9 mouse cellular contexts compared by ENCODE assay signal in the genomic region with DNA sequence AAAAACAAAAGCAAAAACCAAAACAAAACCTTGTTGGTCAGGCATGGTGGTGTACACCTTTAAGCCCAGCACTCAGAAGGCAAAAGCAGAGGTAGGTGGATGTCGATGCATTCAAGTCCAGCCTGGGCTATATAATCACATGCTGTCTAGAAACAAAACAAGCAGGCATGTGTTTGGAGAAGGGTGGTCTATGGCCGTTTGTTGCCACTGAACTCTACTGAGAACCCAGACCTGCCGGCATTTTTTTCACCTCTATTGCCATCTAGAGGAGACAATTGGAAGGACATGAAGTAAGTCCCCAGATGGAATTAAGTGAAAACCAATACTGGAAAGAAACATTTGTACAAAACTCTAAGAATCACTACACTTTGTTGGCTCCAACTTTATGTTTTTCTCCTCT. TPM values are rescaled to one million over a fixed set of nuclear protein-coding genes. Genes with fewer than 3 reads are reported as not detected.
DNase-seq lines count a peak whose midpoint lies in the region; ATAC-seq and TF ChIP-seq lines count a peak whose summit lies in the region.
"Had no signal": no experiment of that assay in that cellular context is flagged by ENCODE, and none has a peak within 500 bp of the region (broad histone marks: within the 10 kb centered on the region; RNA-seq: fewer than 3 reads in every experiment).

No protein-coding gene starts in this region.

- H3K9me3 ChIP-seq in hindbrain, embryonic 13.5 days, result no peaks in the 10 kb centered on the region
- no peaks in the 10 kb centered on the region for H3K9me3 ChIP-seq in liver, embryonic 14.5 days (ENCODE audit: control insufficient read depth, low read length)
- H3K9me3 ChIP-seq in neural tube, embryonic 14.5 days (ENCODE audit: control insufficient read depth, low read length), result no peaks in the 10 kb centered on the region
- H3K9me3 ChIP-seq: embryonic facial prominence, embryonic 13.5 days had no signal

- H3K27ac ChIP-seq in kidney, adult 2 months (ENCODE audit: insufficient read depth, low read depth, low read length), result no peak overlapping the region
- H3K27ac ChIP-seq in cortical plate, adult 2 months (ENCODE audit: insufficient read depth, low read length), result no peak overlapping the region
- H3K27ac ChIP-seq in hindbrain, embryonic 13.5 days, result no peak overlapping the region
- H3K27ac ChIP-seq in liver, embryonic 14.5 days, result no peak overlapping the region
- no peak overlapping the region for H3K27ac ChIP-seq in neural tube, embryonic 14.5 days (ENCODE audit: low read depth, low read length)
- H3K27ac ChIP-seq: embryonic facial prominence, embryonic 13.5 days had no signal

- WGBS in kidney, adult 2 months, result 0% methylated on average over 3 of the region's 3 CpGs
- 1% methylated on average over 3 of the region's 3 CpGs for WGBS in hindbrain, embryonic 13.5 days
- 0% methylated on average over 3 of the region's 3 CpGs for WGBS in liver, embryonic 14.5 days (ENCODE audit: insufficient replicate concordance)
- WGBS in neural tube, embryonic 14.5 days, result 0% methylated on average over 3 of the region's 3 CpGs

- H3K4me1 ChIP-seq in kidney, adult 2 months (ENCODE audit: control insufficient read depth, insufficient read depth, low read length), result peaks cover 8% of the 10 kb centered on the region; the same call in 1 of the 2 replicates
- H3K4me1 ChIP-seq in cortical plate, adult 2 months (ENCODE audit: control insufficient read depth, insufficient read depth, low read length), result peaks cover 1% of the 10 kb centered on the region; the same call in 1 of the 2 replicates
- peaks cover 14% of the 10 kb centered on the region; the same call in 1 of the 2 replicates for H3K4me1 ChIP-seq in hindbrain, embryonic 13.5 days (replicated peaks)
- H3K4me1 ChIP-seq in liver, embryonic 14.5 days (replicated peaks; ENCODE audit: control insufficient read depth in 2 of 2, insufficient read depth in 2 of 2, low read length in 1 of 2), result peaks cover 0 to 16% of the 10 kb centered on the region in 2 experiments; a peak in 3 of 4 replicates
- peaks cover 5% of the 10 kb centered on the region; the same call in 1 of the 2 replicates for H3K4me1 ChIP-seq in neural tube, embryonic 14.5 days (ENCODE audit: control insufficient read depth, insufficient read depth, low read length)

- DNase-seq in kidney, adult 2 months, result peak; percentile 67
- DNase-seq in kidney, adult 11 months, result no peak
- DNase-seq in Muller cell, postnatal 12 days (ENCODE audit: inconsistent ontology term), result peak; percentile 49
- DNase-seq in liver, embryonic 14.5 days (ENCODE audit: low read depth in 3 of 3, low spot score in 3 of 3), result peak in 2 of 3 experiments; percentile 38 to 56
- no peak for DNase-seq in ovary, adult 18-20 months (ENCODE audit: low spot score)

- peak; percentile 53 for TF ChIP-seq CTCF in kidney, adult 2 months (conservative IDR thresholded peaks at IDR 0.05; ENCODE audit: insufficient read depth, insufficient read length, low read depth, low read length)
- peak; percentile 45; the same call in 1 of the 2 replicates for TF ChIP-seq CTCF in cortical plate, adult 2 months (IDR thresholded peaks at IDR 0.05; ENCODE audit: extremely low read depth, insufficient read depth, low read length)
- TF ChIP-seq CTCF in liver, embryonic 14.5 days (IDR thresholded peaks at IDR 0.05; ENCODE audit: low read depth), result peak; percentile 71

- peak overlapping the region; percentile 42; the same call in 1 of the 2 replicates for H3K4me3 ChIP-seq in kidney, adult 2 months (ENCODE audit: insufficient read depth, low read depth, low read length)
- H3K4me3 ChIP-seq in cortical plate, adult 2 months (ENCODE audit: insufficient read depth, low read length), result no peak overlapping the region; the same call in 1 of the 2 replicates
- no peak overlapping the region for H3K4me3 ChIP-seq in hindbrain, embryonic 13.5 days
- H3K4me3 ChIP-seq in liver, embryonic 14.5 days (ENCODE audit: insufficient read depth in 1 of 2, low read depth in 2 of 2, low read length in 2 of 2), result no peak overlapping the region
- H3K4me3 ChIP-seq in neural tube, embryonic 14.5 days (ENCODE audit: low read depth, low read length), result no peak overlapping the region
- H3K4me3 ChIP-seq: embryonic facial prominence, embryonic 13.5 days had no signal

- ATAC-seq in hindbrain, embryonic 13.5 days (ENCODE audit: low FRiP score), result peak; percentile 73; the same call in 1 of the 2 replicates
- ATAC-seq in liver, embryonic 14.5 days (ENCODE audit: insufficient read depth), result no peak
- ATAC-seq in neural tube, embryonic 14.5 days (ENCODE audit: low read depth), result peak; percentile 71; the same call in 1 of the 2 replicates

- no peaks in the 10 kb centered on the region for H3K27me3 ChIP-seq in kidney, adult 2 months (replicated peaks; ENCODE audit: control insufficient read depth, insufficient read depth, low read length)
- no peaks in the 10 kb centered on the region for H3K27me3 ChIP-seq in hindbrain, embryonic 13.5 days
- no peaks in the 10 kb centered on the region for H3K27me3 ChIP-seq in liver, embryonic 14.5 days (ENCODE audit: control insufficient read depth, insufficient read depth, low read length)
- H3K27me3 ChIP-seq in neural tube, embryonic 14.5 days (ENCODE audit: control insufficient read depth, insufficient read depth, low read length), result no peaks in the 10 kb centered on the region
- H3K27me3 ChIP-seq: embryonic facial prominence, embryonic 13.5 days had no signal

- TF ChIP-seq POLR2A in kidney, adult 2 months (IDR thresholded peaks at IDR 0.05; ENCODE audit: low read depth, low read length), result no peak
- no peak for TF ChIP-seq POLR2A in cortical plate, adult 2 months (IDR thresholded peaks at IDR 0.05; ENCODE audit: extremely low read depth, insufficient read depth, low read length)

- H3K36me3 ChIP-seq in kidney, adult 2 months (ENCODE audit: control insufficient read depth, insufficient read depth, low read length), result no peaks in the 10 kb centered on the region
- no peaks in the 10 kb centered on the region for H3K36me3 ChIP-seq in hindbrain, embryonic 13.5 days
- H3K36me3 ChIP-seq in liver, embryonic 14.5 days (replicated peaks; ENCODE audit: control insufficient read depth, insufficient read depth, low read depth), result no peaks in the 10 kb centered on the region
- H3K36me3 ChIP-seq in neural tube, embryonic 14.5 days (ENCODE audit: control insufficient read depth, insufficient read depth, low read length), result no peaks in the 10 kb centered on the region
- H3K36me3 ChIP-seq: embryonic facial prominence, embryonic 13.5 days had no signal

- no peak for TF ChIP-seq EP300 in liver, embryonic 14.5 days (IDR thresholded peaks at IDR 0.05; ENCODE audit: low read depth)

- H3K4me2 ChIP-seq in hindbrain, embryonic 13.5 days, result no peak overlapping the region
- peak overlapping the region; percentile 20; the same call in 1 of the 2 replicates for H3K4me2 ChIP-seq in liver, embryonic 14.5 days (ENCODE audit: low read depth)
- no peak overlapping the region for H3K4me2 ChIP-seq in neural tube, embryonic 14.5 days (ENCODE audit: low read depth, low read length)
- H3K4me2 ChIP-seq: embryonic facial prominence, embryonic 13.5 days had no signal

- no peak overlapping the region for H3K9ac ChIP-seq in hindbrain, embryonic 13.5 days
- no peak overlapping the region for H3K9ac ChIP-seq in liver, embryonic 14.5 days (replicated peaks)
- no peak overlapping the region for H3K9ac ChIP-seq in neural tube, embryonic 14.5 days (replicated peaks; ENCODE audit: low read depth, low read length)
- H3K9ac ChIP-seq: embryonic facial prominence, embryonic 13.5 days had no signal

RNA-seq across cellular contexts. Expression of gene Agps, which starts 50.9 kb away (rescaled TPM):
- polyA plus RNA-seq in kidney, adult 2 months (2012; rRNA removed), result 13.3 and 14.8 TPM in 2 replicates
- 13.8 and 14.0 TPM in 2 replicates for polyA plus RNA-seq in cortical plate, adult 2 months (2012; rRNA removed)
- polyA plus RNA-seq in hindbrain, embryonic 13.5 days (2015; fragmentation: Nextera tagmentation; extraction: Ambion mirVana), result 32.8 and 32.9 TPM in 2 replicates
- 4.1 and 5.6 TPM in 2 replicates for polyA plus RNA-seq in liver, embryonic 14.5 days (2012; rRNA removed)
- 13.8 and 14.3 TPM in 2 replicates for polyA plus RNA-seq in liver, embryonic 14.5 days (2014; fragmentation: Nextera tagmentation; extraction: Ambion mirVana)
- polyA plus RNA-seq in neural tube, embryonic 14.5 days (2014; fragmentation: Nextera tagmentation; extraction: Ambion mirVana), result 35.1 and 47.8 TPM in 2 replicates

Comparison
In these comparisons a context has a peak if more than half of its experiments do, and no peak if none do; other contexts are left out.
1. DNase-seq: peak in kidney, adult 2 months (single experiment), Muller cell, postnatal 12 days (single experiment) and liver, embryonic 14.5 days (2 of 3); none in kidney, adult 11 months (single experiment) and ovary, adult 18-20 months (single experiment).
2. Peak in every context shown above with its lines, with median percentiles within 50 percentile points of each other: CTCF ChIP-seq.